Mouse (Mus musculus) embryonic facial prominence, embryonic 12.5 days (tissue): ENCODE measurements around the gene 2900026A02Rik. TPM values are rescaled to one million over a fixed set of nuclear protein-coding genes. Genes with fewer than 3 reads are reported as not detected.

Source experiments
- ATAC-seq: fragments of 200-750 bp; cut with Nextera tagmentation; 2 replicates; pipeline ENCODE4 v1.8.0; 2017; ENCODE audit not compliant: insufficient number of reproducible peaks, insufficient read depth, low FRiP score, low TSS enrichment
- H3K27ac ChIP-seq: fragments of 300-500 bp; sonication (generic); 2 replicates; pipeline ENCODE4 v1.5.1; 2016; ENCODE audit warnings: mild to moderate bottlenecking
- H3K27me3 ChIP-seq: fragments of 300-500 bp; sonication (generic); 2 replicates; pipeline ENCODE4 v1.6.1; 2016; ENCODE audit warnings: mild to moderate bottlenecking, moderate library complexity
- H3K36me3 ChIP-seq: fragments of 300-500 bp; sonication (generic); 2 replicates; pipeline ENCODE4 v1.6.1; 2016; ENCODE audit warnings: mild to moderate bottlenecking
- H3K4me1 ChIP-seq: fragments of 300-500 bp; sonication (generic); 2 replicates; pipeline ENCODE4 v1.6.1; 2016
- H3K4me2 ChIP-seq: fragments of 300-500 bp; sonication (generic); replicated peaks from 2 replicates; pipeline ENCODE4 v1.6.1; 2016; ENCODE audit warnings: mild to moderate bottlenecking, moderate library complexity
- H3K4me3 ChIP-seq: fragments of 300-500 bp; sonication (generic); 2 replicates; pipeline ENCODE4 v1.5.1; 2016; ENCODE audit warnings: mild to moderate bottlenecking
- H3K9ac ChIP-seq: fragments of 300-500 bp; sonication (generic); 2 replicates; pipeline ENCODE4 v1.6.1; 2016; ENCODE audit warnings: mild to moderate bottlenecking, moderate library complexity
- H3K9me3 ChIP-seq: fragments of 300-500 bp; sonication (generic); 2 replicates; pipeline ENCODE4 v1.6.1; 2016; ENCODE audit warnings: mild to moderate bottlenecking, moderate library complexity
- WGBS: fragments of 180-500 bp; shearing (Covaris S2); methylation state at CpG from one replicate; pipeline ENCODE4 v1.1.7; 2016; 5-methylcytosine and 5-hydroxymethylcytosine counted together
- polyA plus RNA-seq: library from polyadenylated mRNA; unstranded; fragments of >200 nt; fragmentation: Nextera tagmentation; extraction: Ambion mirVana; gene quantifications from 2 replicates; pipeline ENCODE4 v1.2.1, GENCODE M21; 2016

The 2900026A02Rik gene
- polyA plus RNA-seq, 1 experiment from 2014 or later, result 5.8 TPM

DNA sequence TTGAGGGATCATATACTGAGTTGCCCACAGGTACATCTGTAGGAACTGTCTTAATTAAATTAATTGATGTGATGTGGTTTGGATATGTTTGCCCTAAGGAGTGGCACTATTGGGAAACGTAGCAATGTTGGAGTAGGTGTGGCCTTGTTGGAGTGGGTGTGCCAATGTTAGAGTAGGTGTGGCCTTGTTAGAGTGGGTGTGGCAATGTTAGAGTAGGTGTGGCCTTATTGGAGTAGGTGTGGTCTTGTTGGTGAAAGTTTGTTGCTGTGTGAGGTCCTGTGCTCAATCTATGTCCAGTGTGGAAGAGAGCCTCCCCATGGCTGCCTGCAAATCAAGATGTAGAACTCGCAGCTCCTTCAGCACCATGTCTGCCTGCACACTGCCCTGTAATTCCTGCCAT is 136.7 kb downstream of the 2900026A02Rik start:
- no peaks in the 10 kb centered on the region for H3K36me3 ChIP-seq
- ATAC-seq, result no peak
- H3K9me3 ChIP-seq, result no peaks in the 10 kb centered on the region
- no peak overlapping the region for H3K4me2 ChIP-seq
- 80% methylated on average over 2 of the region's 2 CpGs for WGBS
- H3K27me3 ChIP-seq, result no peaks in the 10 kb centered on the region
- H3K4me3 ChIP-seq, result no peak overlapping the region
- H3K27ac ChIP-seq, result no peak overlapping the region
- no peaks in the 10 kb centered on the region for H3K4me1 ChIP-seq
- H3K9ac ChIP-seq, result no peak overlapping the region

- Histone ChIP-seq H3K4me2 (no peak overlapping the region), H3K4me1 (no peaks in the 10 kb centered on the region), H3K4me3 (no peak overlapping the region), H3K27ac (no peak overlapping the region), H3K36me3 (no peaks in the 10 kb centered on the region), H3K9ac (no peak overlapping the region), H3K27me3 (no peaks in the 10 kb centered on the region), H3K9me3 (no peaks in the 10 kb centered on the region)
- ATAC-seq, result no peak
- WGBS, result 58% methylated on average over 19 of the region's 19 CpGs
Measured at GRCm38 (mm10) chr5:113082356-113083168, 138.5 kb downstream of the 2900026A02Rik start.

GRCm38 (mm10) chr5:113081439-113081838 is 139.6 kb downstream of the 2900026A02Rik start, which contains the start of gene Crybb3:
Crybb3 (minus strand) TSS chr5:113081584.
- Histone ChIP-seq H3K36me3 (no peaks in the 10 kb centered on the region), H3K4me2 (no peak within 1 kb of the TSS), H3K9me3 (no peaks in the 10 kb centered on the region), H3K4me1 (no peaks in the 10 kb centered on the region), H3K27me3 (no peaks in the 10 kb centered on the region), H3K9ac (no peak within 1 kb of the TSS), H3K4me3 (no peak within 1 kb of the TSS), H3K27ac (no peak within 1 kb of the TSS)
- WGBS, result 84% methylated on average over 8 of the region's 8 CpGs
- no peak for ATAC-seq

DNA sequence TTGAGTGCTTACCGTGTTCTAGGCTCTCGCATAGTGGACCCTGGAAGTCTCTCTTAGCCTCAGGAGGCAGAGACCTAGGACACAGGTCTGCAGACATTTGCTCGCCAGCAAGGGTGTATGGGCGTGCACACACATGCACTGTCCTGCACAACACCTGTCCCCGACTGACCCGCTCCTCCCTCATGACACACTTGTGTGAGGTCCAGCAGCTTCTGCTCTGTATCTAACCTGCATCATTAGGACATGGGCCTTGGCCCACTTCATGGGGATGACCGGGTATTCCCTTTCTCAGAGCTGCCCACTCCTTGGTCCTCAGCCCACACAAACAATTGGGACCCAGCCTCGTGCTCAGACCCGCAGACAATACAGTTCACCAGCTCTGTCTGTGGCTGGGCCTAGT is 140.0 kb downstream of the 2900026A02Rik start:
- Histone ChIP-seq H3K9me3 (no peaks in the 10 kb centered on the region), H3K4me2 (no peak overlapping the region), H3K9ac (no peak overlapping the region), H3K27ac (no peak overlapping the region), H3K27me3 (no peaks in the 10 kb centered on the region), H3K4me1 (no peaks in the 10 kb centered on the region), H3K36me3 (no peaks in the 10 kb centered on the region), H3K4me3 (no peak overlapping the region)
- ATAC-seq, result no peak
- WGBS, result 90% methylated on average over 9 of the region's 9 CpGs

- Histone ChIP-seq H3K9ac (no peak overlapping the region), H3K4me1 (no peaks in the 10 kb centered on the region), H3K27ac (no peak overlapping the region), H3K4me3 (no peak overlapping the region), H3K9me3 (no peaks in the 10 kb centered on the region), H3K36me3 (no peaks in the 10 kb centered on the region), H3K4me2 (peak overlapping the region; percentile 32), H3K27me3 (0 out of 2 replicates have a peak, but pooled peaks cover 4% of the 10 kb centered on the region)
- 21% methylated on average over 21 of the region's 21 CpGs for WGBS
- ATAC-seq, result no peak
Measured at GRCm38 (mm10) chr5:113079783-113080182, 141.3 kb downstream of the 2900026A02Rik start.

DNA sequence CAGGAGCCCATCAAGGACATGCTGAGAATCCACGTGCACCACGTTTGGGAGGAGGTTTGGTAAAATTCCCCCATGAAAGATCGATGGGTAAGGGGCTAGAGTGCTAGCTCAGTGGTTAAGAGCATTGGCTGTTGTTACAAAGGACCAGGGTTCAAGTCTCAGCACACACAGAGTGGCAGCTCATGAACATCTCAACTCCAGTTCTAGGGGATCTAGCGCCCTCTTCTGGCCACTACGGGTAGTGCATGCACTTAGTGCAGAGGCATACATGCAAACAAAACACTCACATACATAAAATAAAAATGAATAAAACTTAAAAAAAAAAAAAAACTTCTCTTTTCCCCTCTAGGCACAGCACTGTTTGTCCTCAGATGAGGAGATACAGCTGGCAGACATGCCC is 142.3 kb downstream of the 2900026A02Rik start:
- Histone ChIP-seq H3K4me3 (no peak overlapping the region), H3K27ac (no peak overlapping the region), H3K9ac (no peak overlapping the region), H3K4me1 (no peaks in the 10 kb centered on the region), H3K36me3 (no peaks in the 10 kb centered on the region), H3K27me3 (0 out of 2 replicates have a peak, but pooled peaks cover 4% of the 10 kb centered on the region), H3K4me2 (no peak overlapping the region), H3K9me3 (no peaks in the 10 kb centered on the region)
- WGBS, result 63% methylated on average over 5 of the region's 5 CpGs
- ATAC-seq, result no peak

DNA sequence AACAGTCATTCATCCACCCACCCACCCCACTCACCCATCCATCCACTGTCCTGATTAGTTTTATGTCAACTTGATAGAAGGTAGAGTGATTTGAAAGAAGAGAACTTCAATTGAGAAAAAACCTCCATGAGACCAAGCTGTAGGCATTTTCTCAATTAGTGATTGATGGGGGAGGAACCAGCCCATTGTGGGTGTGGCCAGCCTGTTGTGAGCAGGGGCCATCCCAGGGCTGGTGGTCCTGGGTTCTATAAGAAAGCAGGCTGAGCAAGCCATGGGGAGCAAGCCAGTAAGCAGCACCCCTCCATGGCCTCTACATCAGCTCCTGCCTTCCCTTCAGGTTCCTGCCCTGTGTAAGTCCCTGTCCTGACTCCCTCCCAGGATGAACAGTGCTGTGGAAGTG is 151.0 kb downstream of the 2900026A02Rik start, which contains the start of gene Crybb2:
TSS of gene Crybb2 (minus strand) at position 101 of the 400 bp plus-strand sequence.
- Histone ChIP-seq H3K9ac (no peak within 1 kb of the TSS), H3K9me3 (no peaks in the 10 kb centered on the region), H3K4me3 (no peak within 1 kb of the TSS), H3K36me3 (no peaks in the 10 kb centered on the region), H3K4me2 (no peak within 1 kb of the TSS), H3K27me3 (no peaks in the 10 kb centered on the region), H3K27ac (no peak within 1 kb of the TSS), H3K4me1 (no peaks in the 10 kb centered on the region)
- no peak for ATAC-seq

- no peaks in the 10 kb centered on the region for H3K4me1 ChIP-seq
- H3K36me3 ChIP-seq, result no peaks in the 10 kb centered on the region
- H3K9me3 ChIP-seq, result no peaks in the 10 kb centered on the region
- H3K9ac ChIP-seq, result no peak overlapping the region
- H3K27me3 ChIP-seq, result no peaks in the 10 kb centered on the region
- no peak overlapping the region for H3K4me2 ChIP-seq
- no peak overlapping the region for H3K4me3 ChIP-seq
- WGBS, result 4% methylated on average over 15 of the region's 16 CpGs
- H3K27ac ChIP-seq, result no peak overlapping the region
- ATAC-seq, result no peak
Measured at GRCm38 (mm10) chr5:113054308-113054707, 166.7 kb downstream of the 2900026A02Rik start.

- no peaks in the 10 kb centered on the region for H3K36me3 ChIP-seq
- no peak overlapping the region for H3K4me2 ChIP-seq
- H3K27ac ChIP-seq, result no peak overlapping the region
- H3K27me3 ChIP-seq, result no peaks in the 10 kb centered on the region
- H3K4me3 ChIP-seq, result no peak overlapping the region
- no peaks in the 10 kb centered on the region for H3K4me1 ChIP-seq
- no peak overlapping the region for H3K9ac ChIP-seq
- H3K9me3 ChIP-seq, result no peaks in the 10 kb centered on the region
- 67% methylated on average over 7 of the region's 7 CpGs for WGBS
- no peak for ATAC-seq
Measured at GRCm38 (mm10) chr5:113050581-113051185, 170.4 kb downstream of the 2900026A02Rik start.

GRCm38 (mm10) chr5:113049876-113050275 is 171.2 kb downstream of the 2900026A02Rik start:
- H3K4me2 ChIP-seq, result no peak overlapping the region
- H3K27me3 ChIP-seq, result no peaks in the 10 kb centered on the region
- H3K9ac ChIP-seq, result no peak overlapping the region
- no peak for ATAC-seq
- no peaks in the 10 kb centered on the region for H3K4me1 ChIP-seq
- H3K36me3 ChIP-seq, result no peaks in the 10 kb centered on the region
- no peaks in the 10 kb centered on the region for H3K9me3 ChIP-seq
- no peak overlapping the region for H3K27ac ChIP-seq
- no peak overlapping the region for H3K4me3 ChIP-seq

GRCm38 (mm10) chr5:113045511-113046273 is 175.3 kb downstream of the 2900026A02Rik start:
- no peaks in the 10 kb centered on the region for H3K9me3 ChIP-seq
- H3K4me1 ChIP-seq, result peaks cover 9% of the 10 kb centered on the region; the same call in 1 of the 2 replicates
- no peaks in the 10 kb centered on the region for H3K36me3 ChIP-seq
- 0 out of 2 replicates have a peak, but pooled peaks cover 1% of the 10 kb centered on the region for H3K27me3 ChIP-seq
- ATAC-seq, result peak; percentile 57; the same call in 1 of the 2 replicates
- 80% methylated on average over 10 of the region's 10 CpGs for WGBS
- no peak overlapping the region for H3K27ac ChIP-seq
- no peak overlapping the region for H3K4me2 ChIP-seq
- H3K4me3 ChIP-seq, result no peak overlapping the region
- no peak overlapping the region for H3K9ac ChIP-seq
